8 mouse cellular contexts compared by ENCODE assay signal in the genomic region with DNA sequence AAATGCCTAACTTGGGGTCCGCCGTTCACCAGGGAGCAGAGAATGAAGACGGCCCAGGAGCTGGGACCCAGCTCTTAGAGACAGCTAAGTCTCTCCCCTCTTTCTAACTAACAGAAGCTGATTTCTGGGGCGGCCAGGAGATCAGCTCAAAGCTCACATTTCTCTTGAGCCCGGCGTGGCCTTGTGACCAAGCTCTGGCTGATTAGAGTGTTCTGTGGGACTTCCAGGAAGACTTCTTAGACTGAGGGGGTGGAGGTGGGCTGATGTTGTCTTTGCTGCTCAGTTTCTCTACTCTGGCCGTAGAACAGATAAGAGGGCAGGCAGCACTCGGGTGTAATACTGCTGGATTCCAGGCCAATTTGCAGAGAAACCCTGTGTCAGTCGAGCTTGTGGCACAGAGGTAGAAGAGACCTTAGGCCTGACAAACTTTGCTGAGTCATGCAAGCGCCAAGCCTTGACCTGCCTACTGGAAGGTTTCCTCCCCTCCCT.
A peak's percentile ranks its signal among the peaks of the same experiment; 100 is the strongest.
DNase-seq lines count a peak whose midpoint lies in the region; ATAC-seq and TF ChIP-seq lines count a peak whose summit lies in the region.

No protein-coding gene starts in this region.

- H3K4me3 ChIP-seq in kidney, adult 2 months (ENCODE audit: insufficient read depth, low read depth, low read length) = no peak overlapping the region
- H3K4me3 ChIP-seq in lung, embryonic 16.5 days (ENCODE audit: low read length) = no peak overlapping the region

- peak overlapping the region; percentile 27; the same call in 1 of the 2 replicates for H3K4me2 ChIP-seq in lung, embryonic 16.5 days (ENCODE audit: low read depth, low read length)

- TF ChIP-seq CTCF in brain, embryonic 14.5 days (IDR thresholded peaks at IDR 0.05; ENCODE audit: borderline replicate concordance, extremely low read depth, insufficient read depth, insufficient read length) = no peak
- no peak for TF ChIP-seq CTCF in kidney, adult 2 months (conservative IDR thresholded peaks at IDR 0.05; ENCODE audit: insufficient read depth, insufficient read length, low read depth, low read length)

- H3K9me3 ChIP-seq in lung, embryonic 16.5 days (ENCODE audit: control insufficient read depth, low read length) = no peaks in the 10 kb centered on the region

- no peak for TF ChIP-seq POLR2A in brain, embryonic 14.5 days (IDR thresholded peaks at IDR 0.05; ENCODE audit: borderline replicate concordance, extremely low read depth, insufficient read depth, insufficient read length, poor library complexity, severe bottlenecking)
- TF ChIP-seq POLR2A in kidney, adult 2 months (IDR thresholded peaks at IDR 0.05; ENCODE audit: low read depth, low read length) = no peak

- peak; percentile 68 for DNase-seq in ZHBTc4 (ENCODE audit: low read depth, low spot score)
- DNase-seq in brain, embryonic 14.5 days (ENCODE audit: low read depth) = peak; percentile 47
- peak; percentile 71 for DNase-seq in kidney, adult 2 months
- peak; percentile 37 to 47 for DNase-seq in spleen, postnatal 14 days (ENCODE audit: low spot score in 2 of 2)
- no peak for DNase-seq in right cerebral cortex, postnatal 4 days
- no peak for DNase-seq in layer of hippocampus, adult 9-10 months (ENCODE audit: low spot score)

- 0 out of 2 replicates have a peak, but pooled peaks have one; percentile 30 for ATAC-seq in granulocyte monocyte progenitor cell, adult 5-6 weeks (replicated peaks; ENCODE audit: poor library complexity, severe bottlenecking)
- peak; percentile 31 for ATAC-seq in lung, embryonic 16.5 days (ENCODE audit: low read depth)

- no peaks in the 10 kb centered on the region for H3K36me3 ChIP-seq in kidney, adult 2 months (ENCODE audit: control insufficient read depth, insufficient read depth, low read length)
- H3K36me3 ChIP-seq in lung, embryonic 16.5 days (ENCODE audit: control insufficient read depth, insufficient read depth, low read length) = no peaks in the 10 kb centered on the region

- peaks cover 10% of the 10 kb centered on the region for H3K4me1 ChIP-seq in kidney, adult 2 months (ENCODE audit: control insufficient read depth, insufficient read depth, low read length)
- H3K4me1 ChIP-seq in lung, embryonic 16.5 days (replicated peaks; ENCODE audit: control insufficient read depth, insufficient read depth, low read length) = peaks cover 6% of the 10 kb centered on the region

- H3K27me3 ChIP-seq in kidney, adult 2 months (replicated peaks; ENCODE audit: control insufficient read depth, insufficient read depth, low read length) = no peaks in the 10 kb centered on the region
- H3K27me3 ChIP-seq in lung, embryonic 16.5 days (ENCODE audit: control insufficient read depth, insufficient read depth, low read depth, low read length) = no peaks in the 10 kb centered on the region

- peak overlapping the region; percentile 49 for H3K9ac ChIP-seq in lung, embryonic 16.5 days (ENCODE audit: low read length)

- no peak overlapping the region for H3K27ac ChIP-seq in kidney, adult 2 months (ENCODE audit: insufficient read depth, low read depth, low read length)
- H3K27ac ChIP-seq in lung, embryonic 16.5 days (ENCODE audit: low read length) = no peak overlapping the region; the same call in 1 of the 2 replicates

- 44% methylated on average over 10 of the region's 10 CpGs for WGBS in kidney, adult 2 months
- WGBS in lung, embryonic 16.5 days = 27% methylated on average over 10 of the region's 10 CpGs

Comparison
In these comparisons a context has a peak if more than half of its experiments do, and no peak if none do; other contexts are left out.
1. DNase-seq: peak in ZHBTc4 (single experiment), brain, embryonic 14.5 days (single experiment), kidney, adult 2 months (single experiment) and spleen, postnatal 14 days (2 of 2); none in right cerebral cortex, postnatal 4 days (single experiment) and layer of hippocampus, adult 9-10 months (single experiment).